Mouse (Mus musculus) CH12.LX (cell line): ENCODE results near the gene Afg1l. TPM values are rescaled to one million over a fixed set of nuclear protein-coding genes. Genes with fewer than 3 reads are reported as not detected.

Experiments
- DNase-seq: peaks from one replicate; pipeline ENCODE4 v3.0.0-alpha.2; 2013; ENCODE audit errors: extremely low read depth
- H3K27ac ChIP-seq: 2 replicates; pipeline ENCODE4 v1.5.1; 2012; ENCODE audit warnings: low read depth, mild to moderate bottlenecking, control low read depth, moderate library complexity; ENCODE audit not compliant: insufficient read depth
- H3K27me3 ChIP-seq: replicated peaks from 2 replicates; pipeline ENCODE3; 2012; ENCODE audit warnings: inconsistent platforms
- H3K36me3 ChIP-seq, 2 experiments: replicated peaks in 1 of 2; 2 replicates each; pipeline versions ENCODE3 to v1.6.1; 2012; ENCODE audit warnings: inconsistent platforms in 1 of 2, low read length in 1 of 2, mild to moderate bottlenecking in 1 of 2, mixed read lengths in 1 of 2, moderate library complexity in 1 of 2; ENCODE audit not compliant: control insufficient read depth in 1 of 2, insufficient read depth in 1 of 2
- H3K4me1 ChIP-seq, 2 experiments: 2 replicates each; pipeline ENCODE4 v1.6.1; 2012; ENCODE audit warnings: inconsistent platforms in 1 of 2, moderate library complexity in 1 of 2; ENCODE audit not compliant: insufficient read depth in 2 of 2, control insufficient read depth in 1 of 2
- H3K4me2 ChIP-seq: 2 replicates; pipeline ENCODE4 v1.6.1; 2012; ENCODE audit warnings: low read depth, mild to moderate bottlenecking, control low read depth; ENCODE audit not compliant: poor library complexity, insufficient read depth, severe bottlenecking
- H3K4me3 ChIP-seq, 3 experiments: fragments of 150-350 bp in 1 of 3; sonication (generic) in 1 of 3; replicated peaks in 1 of 3; 2 replicates each; pipeline versions ENCODE3 to v1.5.1; 2011 to 2012; ENCODE audit warnings: low read depth in 2 of 3, low read length in 2 of 3, mild to moderate bottlenecking in 2 of 3, moderate library complexity in 2 of 3, control low read depth in 1 of 3, improper control_type of control experiment in 1 of 3, inconsistent platforms in 1 of 3, mixed read lengths in 1 of 3; ENCODE audit not compliant: poor library complexity in 1 of 3
- H3K79me2 ChIP-seq: replicated peaks from 2 replicates; pipeline ENCODE4 v1.6.1; 2012; ENCODE audit warnings: mild to moderate bottlenecking, moderate library complexity; ENCODE audit not compliant: control insufficient read depth, poor library complexity, insufficient read depth, severe bottlenecking; ENCODE audit errors: extremely low read depth
- H3K9ac ChIP-seq: 2 replicates; pipeline ENCODE4 v1.6.1; 2012; ENCODE audit warnings: low read depth, mild to moderate bottlenecking, control low read depth, moderate library complexity; ENCODE audit not compliant: insufficient read depth
- H3K9me3 ChIP-seq: replicated peaks from 2 replicates; pipeline ENCODE3; 2012; ENCODE audit warnings: low read length, inconsistent platforms, mixed read lengths
- EP300 ChIP-seq: IDR thresholded peaks from 2 replicates; pipeline ENCODE4 v1.6.1; 2011; ENCODE audit warnings: low read length, improper control_type of control experiment
- GABPA ChIP-seq: IDR thresholded peaks from 2 replicates; pipeline ENCODE4 v1.6.1; 2012; ENCODE audit warnings: low read depth, low read length, improper control_type of control experiment, inconsistent platforms; ENCODE audit not compliant: insufficient replicate concordance
- JUN ChIP-seq: IDR thresholded peaks from 2 replicates; pipeline ENCODE4 v1.6.1; 2011; ENCODE audit warnings: low read depth, mild to moderate bottlenecking, low read length, improper control_type of control experiment, moderate library complexity; ENCODE audit not compliant: insufficient read depth
- MAFK ChIP-seq: IDR thresholded peaks from 2 replicates; pipeline ENCODE4 v1.6.1; 2011; ENCODE audit warnings: low read length, improper control_type of control experiment; ENCODE audit not compliant: insufficient replicate concordance
- MEF2A ChIP-seq: IDR thresholded peaks from 2 replicates; pipeline ENCODE4 v1.6.1; 2014; ENCODE audit warnings: low read depth, mild to moderate bottlenecking, inconsistent platforms, low read length, improper control_type of control experiment, borderline replicate concordance
- RAD21 ChIP-seq: IDR thresholded peaks from 2 replicates; pipeline ENCODE4 v1.6.1; 2011; ENCODE audit warnings: low read depth, mild to moderate bottlenecking, low read length, improper control_type of control experiment, moderate library complexity
- RCOR1 ChIP-seq: conservative IDR thresholded peaks from 2 replicates; pipeline ENCODE4 v1.6.1; 2012; ENCODE audit warnings: low read depth, mild to moderate bottlenecking, inconsistent platforms, low read length, improper control_type of control experiment
- TBP ChIP-seq: conservative IDR thresholded peaks from 2 replicates; pipeline ENCODE4 v1.6.1; 2011; ENCODE audit warnings: low read depth, low read length, improper control_type of control experiment
- USF2 ChIP-seq: conservative IDR thresholded peaks from 2 replicates; pipeline ENCODE4 v1.6.1; 2011; ENCODE audit warnings: low read depth, low read length, improper control_type of control experiment
- ZC3H11A ChIP-seq: IDR thresholded peaks from 2 replicates; pipeline ENCODE4 v1.6.1; 2012; ENCODE audit warnings: low read depth, mild to moderate bottlenecking, inconsistent platforms, low read length, improper control_type of control experiment
- ZMIZ1 ChIP-seq: IDR thresholded peaks from 2 replicates; pipeline ENCODE4 v1.6.1; 2012; ENCODE audit warnings: low read depth, mild to moderate bottlenecking, inconsistent platforms, low read length, improper control_type of control experiment
- ZNF384 ChIP-seq: IDR thresholded peaks from 2 replicates; pipeline ENCODE4 v1.6.1; 2012; ENCODE audit warnings: low read depth, low read length, improper control_type of control experiment, inconsistent platforms
- dilution Hi-C: fragments of 300-500 bp; cut with MboI; formaldehyde crosslinking; loops from 2 replicates; pipeline ENCODE4 v1.14.3; 2020; ENCODE audit warnings: low sequenced_read_pairs; ENCODE audit not compliant: extremely low pct_unique_long_range_greater_than_20kb, extremely low pct_ligation_motif_present
- in situ Hi-C: fragments of 300-500 bp; cut with MboI; formaldehyde crosslinking; loops from 3 replicates; pipeline ENCODE4 v1.14.3; 2019; ENCODE audit warnings: low sequenced_read_pairs, low pct_ligation_motif_present, low pct_unique_long_range_greater_than_20kb, mixed read lengths
- polyA plus RNA-seq: library from polyadenylated mRNA; unstranded; fragments of >175 nt; gene quantifications from 2 replicates; pipeline ENCODE4 v1.2.1, GENCODE M21; 2012; ENCODE audit warnings: low read depth; ENCODE audit not compliant: insufficient read length
- total RNA-seq, 2 experiments: library from RNA; depleted of rRNA; stranded (reverse); fragments of 300-350 nt in 1 of 2; fragments of >200 nt in 1 of 2; gene quantifications; 2 replicates each; pipeline ENCODE4 v1.2.3; 2012 to 2014

Gene Afg1l
- total and polyA plus RNA-seq, 3 experiments, result 3.1 to 6.9 (median 4.5) TPM

DNA sequence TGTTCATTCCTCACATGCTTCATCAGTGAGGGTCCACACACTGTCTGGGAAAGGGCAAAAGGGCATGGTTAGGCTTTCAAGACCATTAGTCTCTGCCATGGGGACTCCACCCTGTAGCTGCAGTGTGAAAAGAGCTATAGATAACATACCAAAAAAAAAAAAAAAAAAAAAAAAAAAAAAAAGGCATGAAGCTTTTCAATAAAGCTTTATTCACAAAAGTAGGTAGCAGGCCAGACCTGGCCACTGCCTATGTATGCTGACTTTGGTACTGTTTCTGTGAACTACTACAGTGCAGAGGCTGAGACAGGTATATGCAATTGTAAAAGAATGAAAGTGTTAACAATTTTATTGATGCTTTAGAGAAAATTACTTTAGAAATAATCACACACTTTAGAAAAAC is 90.2 kb downstream of the Afg1l start:
- H3K4me2 ChIP-seq, result no peak overlapping the region
- DNase-seq, result no peak
- TF ChIP-seq ZNF384 (peak; percentile 79), GABPA (no peak)
- no peak overlapping the region for H3K4me3 ChIP-seq
- H3K27me3 ChIP-seq, result no peaks in the 10 kb centered on the region
- 0 out of 4 replicates have a peak, but pooled peaks cover 0 to 4% of the 10 kb centered on the region in 2 experiments for H3K4me1 ChIP-seq
- H3K9ac ChIP-seq, result no peak overlapping the region
- H3K36me3 ChIP-seq, result peaks cover 5 to 15% of the 10 kb centered on the region in 2 experiments
- H3K79me2 ChIP-seq, result no peaks in the 10 kb centered on the region
- in situ Hi-C loops, result no loop called here
- dilution Hi-C loops, result no loop called here
- no peak overlapping the region for H3K27ac ChIP-seq
- H3K9me3 ChIP-seq, result peaks cover 4% of the 10 kb centered on the region

DNA sequence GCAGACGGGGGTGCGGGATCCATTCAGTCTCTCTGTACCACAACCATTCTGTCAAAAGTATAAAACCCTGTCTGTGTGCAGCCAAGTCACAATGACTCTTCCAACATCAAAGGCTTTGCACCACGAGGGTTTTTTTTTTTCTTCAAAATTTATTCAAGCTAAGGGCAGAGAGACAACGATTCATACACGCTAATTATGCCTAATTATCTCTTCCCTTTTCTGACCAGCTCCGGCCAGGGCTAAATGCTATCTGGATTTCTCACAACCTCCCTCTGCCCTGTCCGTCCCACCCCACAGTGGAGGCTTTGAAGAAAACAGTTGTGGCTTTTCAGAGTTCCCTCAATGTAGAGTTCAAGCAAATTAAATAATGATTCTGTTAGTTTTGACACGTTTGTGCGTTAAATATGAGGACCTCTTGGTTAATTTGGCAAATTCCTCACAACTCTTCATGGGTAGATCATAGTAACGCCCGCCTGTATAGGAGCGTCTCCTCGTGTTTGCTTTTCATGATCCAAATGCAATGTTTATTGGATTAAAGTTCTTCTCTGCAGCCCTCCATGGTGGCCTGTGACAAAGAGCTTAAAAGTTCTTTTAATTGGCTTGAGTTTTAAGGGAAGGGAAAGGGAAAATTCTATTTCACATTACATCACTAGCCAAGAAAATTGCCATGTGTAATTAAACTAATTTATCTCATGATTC is 93.3 kb downstream of the Afg1l start:
- TF ChIP-seq USF2, result no peak
- no peak for TF ChIP-seq ZMIZ1
- TF ChIP-seq EP300, result no peak
- TF ChIP-seq MAFK, result no peak
- Histone ChIP-seq H3K4me1 (0 out of 4 replicates have a peak, but pooled peaks cover 0 to 4% of the 10 kb centered on the region in 2 experiments), H3K27ac (no peak overlapping the region), H3K9ac (no peak overlapping the region), H3K9me3 (no peaks in the 10 kb centered on the region), H3K4me3 (no peak overlapping the region), H3K4me2 (no peak overlapping the region), H3K27me3 (no peaks in the 10 kb centered on the region), H3K79me2 (no peaks in the 10 kb centered on the region), H3K36me3 (peaks cover 0 to 2% of the 10 kb centered on the region in 2 experiments)
- no peak for DNase-seq
- in situ Hi-C loops, result no loop called here
- dilution Hi-C loops, result no loop called here

DNA sequence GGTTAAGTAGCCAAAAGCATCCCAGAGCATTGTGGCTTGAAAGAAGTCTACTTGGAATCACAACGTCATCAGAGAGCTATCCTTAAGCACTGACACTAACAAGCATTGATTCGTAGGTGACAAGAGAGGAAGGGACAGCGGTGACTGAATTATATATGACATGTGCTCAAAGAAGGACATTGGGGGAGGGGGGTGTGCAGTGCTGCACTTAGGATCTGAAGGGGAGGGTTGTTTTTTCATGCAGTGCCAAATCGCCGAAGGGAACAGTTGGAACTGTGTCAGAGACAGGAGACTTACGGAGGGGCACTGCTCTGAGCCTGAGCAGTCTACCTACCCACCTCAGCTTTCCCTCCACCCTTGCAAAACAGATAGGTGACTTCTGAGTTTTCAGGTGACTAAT is 94.7 kb downstream of the Afg1l start:
- TF ChIP-seq TBP (no peak), JUN (no peak), ZC3H11A (no peak), RCOR1 (no peak), ZMIZ1 (no peak), RAD21 (no peak), MEF2A (no peak)
- no peak for DNase-seq
- Histone ChIP-seq H3K9ac (no peak overlapping the region), H3K36me3 (peaks cover 0 to 2% of the 10 kb centered on the region in 2 experiments), H3K4me3 (no peak overlapping the region), H3K4me2 (no peak overlapping the region), H3K27ac (no peak overlapping the region), H3K27me3 (no peaks in the 10 kb centered on the region), H3K4me1 (0 out of 4 replicates have a peak, but pooled peaks cover 0 to 4% of the 10 kb centered on the region in 2 experiments), H3K79me2 (no peaks in the 10 kb centered on the region), H3K9me3 (no peaks in the 10 kb centered on the region)
- dilution Hi-C loops (no loop called here), in situ Hi-C loops (no loop called here)
